Mouse (Mus musculus): ENCODE data around the gene Gm5127. TPM values are rescaled to one million over a fixed set of nuclear protein-coding genes. Genes with fewer than 3 reads are reported as not detected.

Gene Gm5127
- polyA plus RNA-seq (2014; fragmentation: Nextera tagmentation; extraction: Ambion mirVana): not detected in 2 replicates

DNA sequence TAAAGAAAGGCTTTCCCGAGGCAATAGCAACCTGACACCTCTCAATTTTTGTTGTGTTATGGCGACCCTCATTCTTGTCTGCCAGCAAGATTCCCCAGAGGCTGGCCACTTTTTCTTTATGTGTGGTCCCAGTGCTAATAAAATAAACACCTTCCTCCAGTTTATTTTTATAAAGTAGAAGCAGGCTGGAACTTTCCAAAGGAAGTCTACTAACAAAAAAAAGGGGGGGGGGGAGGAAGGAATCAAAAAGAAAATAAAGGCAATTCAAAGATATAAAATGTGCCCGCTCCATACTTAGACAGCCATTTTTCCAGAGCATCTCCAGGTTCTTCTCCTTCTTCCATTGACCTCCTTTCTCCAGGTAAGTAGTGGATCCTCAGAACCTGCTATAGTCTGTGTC, at the start of gene Gm5127:
Gene Gm5127 (plus strand): TSS at position 301 of the 400 bp plus-strand sequence.
- no peaks in the 10 kb centered on the region for H3K36me3 ChIP-seq (ENCODE audit: control insufficient read depth, insufficient read depth, low read length)
- WGBS: 45% methylated on average over 3 of the region's 3 CpGs
- no peak for ATAC-seq (ENCODE audit: low read depth)

DNA sequence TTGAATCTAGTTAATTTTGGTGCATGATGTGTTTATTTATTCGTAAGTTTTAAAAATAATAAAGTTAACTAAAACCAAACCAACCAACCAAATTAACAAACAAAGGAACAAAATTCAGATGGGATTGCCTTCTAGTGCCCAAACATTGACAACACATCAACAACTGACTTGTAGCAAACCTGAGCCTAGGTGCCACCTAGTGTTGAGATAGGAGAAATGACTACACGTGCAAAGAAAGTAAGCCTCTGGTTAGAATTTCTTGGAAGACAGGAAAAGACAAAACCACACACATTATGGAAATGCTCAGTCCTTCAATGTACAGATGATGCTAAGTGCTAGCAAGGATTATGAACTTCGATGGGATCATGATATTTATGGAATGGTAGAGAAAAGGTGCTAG, 46.6 kb upstream of the Gm5127 start:
- Histone ChIP-seq H3K9ac (replicated peaks; ENCODE audit: low read depth, low read length) (no peak overlapping the region), H3K9me3 (ENCODE audit: control insufficient read depth, low read length) (no peaks in the 10 kb centered on the region), H3K4me2 (ENCODE audit: low read depth, low read length) (no peak overlapping the region), H3K4me1 (ENCODE audit: control insufficient read depth, insufficient read depth, low read length) (no peaks in the 10 kb centered on the region), H3K27me3 (ENCODE audit: control insufficient read depth, insufficient read depth, low read length) (no peaks in the 10 kb centered on the region), H3K4me3 (ENCODE audit: low read depth, low read length) (no peak overlapping the region), H3K27ac (ENCODE audit: low read depth, low read length) (no peak overlapping the region), H3K36me3 (ENCODE audit: control insufficient read depth, insufficient read depth, low read length) (no peaks in the 10 kb centered on the region)
- whole genome bisulfite sequencing: 44% methylated on average over 3 of the region's 3 CpGs
- no peak for ATAC-seq (ENCODE audit: low read depth)

More for the DNA sequence above, at the start of gene Gm5127:
- Histone ChIP-seq H3K4me3 (ENCODE audit: low read depth, low read length) (no peak within 1 kb of the TSS), H3K9me3 (ENCODE audit: control insufficient read depth, low read length) (no peaks in the 10 kb centered on the region), H3K27ac (ENCODE audit: low read depth, low read length) (no peak within 1 kb of the TSS), H3K27me3 (ENCODE audit: control insufficient read depth, insufficient read depth, low read length) (no peaks in the 10 kb centered on the region), H3K4me2 (ENCODE audit: low read depth, low read length) (no peak within 1 kb of the TSS), H3K4me1 (ENCODE audit: control insufficient read depth, insufficient read depth, low read length) (no peaks in the 10 kb centered on the region), H3K9ac (replicated peaks; ENCODE audit: low read depth, low read length) (no peak within 1 kb of the TSS)

DNA sequence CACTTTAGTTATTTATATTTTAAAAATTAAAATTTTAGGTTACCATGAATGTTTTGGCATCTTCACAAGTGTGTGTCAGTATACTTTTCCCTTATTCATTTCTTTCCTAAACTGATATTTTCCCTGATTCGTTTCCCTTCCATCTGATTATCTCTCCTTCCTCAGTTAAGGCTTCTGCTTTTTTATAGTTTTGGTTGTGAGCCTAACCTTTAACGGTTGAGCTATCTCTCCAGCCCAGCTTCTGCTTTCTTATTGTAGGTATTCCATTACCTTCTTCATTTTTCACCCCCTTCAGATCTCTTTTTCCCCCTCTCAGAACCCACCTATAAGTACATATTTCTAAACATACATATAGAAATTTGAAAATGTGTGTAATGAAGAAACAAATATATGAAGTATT, 27.5 kb upstream of the Gm5127 start:
- Histone ChIP-seq H3K4me2 (ENCODE audit: low read depth, low read length) (no peak overlapping the region), H3K9ac (replicated peaks; ENCODE audit: low read depth, low read length) (no peak overlapping the region), H3K4me3 (ENCODE audit: low read depth, low read length) (no peak overlapping the region), H3K36me3 (ENCODE audit: control insufficient read depth, insufficient read depth, low read length) (no peaks in the 10 kb centered on the region), H3K27ac (ENCODE audit: low read depth, low read length) (no peak overlapping the region), H3K4me1 (ENCODE audit: control insufficient read depth, insufficient read depth, low read length) (no peaks in the 10 kb centered on the region), H3K27me3 (ENCODE audit: control insufficient read depth, insufficient read depth, low read length) (no peaks in the 10 kb centered on the region), H3K9me3 (ENCODE audit: control insufficient read depth, low read length) (no peaks in the 10 kb centered on the region)
- WGBS: 83% methylated on average over 2 of the region's 2 CpGs
- no peak for ATAC-seq (ENCODE audit: low read depth)

DNA sequence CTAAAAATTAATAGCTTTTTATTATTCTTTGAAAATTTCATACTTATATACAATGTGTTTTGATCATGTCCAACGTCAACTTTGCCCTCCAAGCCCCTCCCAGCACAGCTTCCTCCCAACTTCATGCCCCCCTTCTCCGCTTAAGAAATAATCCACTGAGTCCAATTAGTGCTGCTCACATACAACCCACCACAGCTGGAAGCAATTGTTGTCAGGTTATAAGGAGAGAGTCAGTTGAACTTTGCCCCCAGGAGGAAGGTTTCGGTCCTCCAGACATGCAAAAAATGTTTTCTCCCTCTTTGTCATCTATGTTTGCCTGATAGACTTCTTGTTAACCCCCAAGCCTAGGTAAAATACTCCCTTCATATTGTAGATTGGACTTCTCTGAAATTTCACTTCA, 4.0 kb upstream of the Gm5127 start:
- Histone ChIP-seq H3K9ac (replicated peaks; ENCODE audit: low read depth, low read length) (no peak overlapping the region), H3K36me3 (ENCODE audit: control insufficient read depth, insufficient read depth, low read length) (no peaks in the 10 kb centered on the region), H3K27me3 (ENCODE audit: control insufficient read depth, insufficient read depth, low read length) (no peaks in the 10 kb centered on the region), H3K4me3 (ENCODE audit: low read depth, low read length) (no peak overlapping the region), H3K4me1 (ENCODE audit: control insufficient read depth, insufficient read depth, low read length) (no peaks in the 10 kb centered on the region), H3K27ac (ENCODE audit: low read depth, low read length) (no peak overlapping the region), H3K4me2 (ENCODE audit: low read depth, low read length) (no peak overlapping the region), H3K9me3 (ENCODE audit: control insufficient read depth, low read length) (no peaks in the 10 kb centered on the region)
- WGBS: 43% methylated on average over 3 of the region's 3 CpGs
- no peak for ATAC-seq (ENCODE audit: low read depth)

DNA sequence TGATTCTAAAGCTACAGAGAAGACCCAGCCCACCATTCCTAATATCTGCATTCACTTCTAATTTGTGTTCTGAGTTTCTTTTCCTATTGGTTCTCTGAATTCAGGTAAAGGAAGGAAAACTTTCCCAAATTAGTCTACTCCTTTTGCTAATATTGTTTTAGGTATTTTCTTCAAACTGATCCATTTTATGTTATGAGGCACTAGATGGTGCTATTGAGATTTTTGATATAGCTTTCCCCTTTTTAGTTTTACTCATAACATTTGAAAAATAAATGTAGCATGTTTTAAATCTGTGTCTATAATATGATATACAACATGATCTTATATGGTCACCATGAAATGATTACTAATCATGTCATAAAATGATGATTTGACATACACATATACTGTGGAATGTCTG, 2.6 kb upstream of the Gm5127 start:
- Histone ChIP-seq H3K4me3 (ENCODE audit: low read depth, low read length) (no peak overlapping the region), H3K27me3 (ENCODE audit: control insufficient read depth, insufficient read depth, low read length) (no peaks in the 10 kb centered on the region), H3K9ac (replicated peaks; ENCODE audit: low read depth, low read length) (no peak overlapping the region), H3K36me3 (ENCODE audit: control insufficient read depth, insufficient read depth, low read length) (no peaks in the 10 kb centered on the region), H3K4me2 (ENCODE audit: low read depth, low read length) (no peak overlapping the region), H3K9me3 (ENCODE audit: control insufficient read depth, low read length) (no peaks in the 10 kb centered on the region), H3K4me1 (ENCODE audit: control insufficient read depth, insufficient read depth, low read length) (no peaks in the 10 kb centered on the region), H3K27ac (ENCODE audit: low read depth, low read length) (no peak overlapping the region)
- ATAC-seq (ENCODE audit: low read depth): no peak

DNA sequence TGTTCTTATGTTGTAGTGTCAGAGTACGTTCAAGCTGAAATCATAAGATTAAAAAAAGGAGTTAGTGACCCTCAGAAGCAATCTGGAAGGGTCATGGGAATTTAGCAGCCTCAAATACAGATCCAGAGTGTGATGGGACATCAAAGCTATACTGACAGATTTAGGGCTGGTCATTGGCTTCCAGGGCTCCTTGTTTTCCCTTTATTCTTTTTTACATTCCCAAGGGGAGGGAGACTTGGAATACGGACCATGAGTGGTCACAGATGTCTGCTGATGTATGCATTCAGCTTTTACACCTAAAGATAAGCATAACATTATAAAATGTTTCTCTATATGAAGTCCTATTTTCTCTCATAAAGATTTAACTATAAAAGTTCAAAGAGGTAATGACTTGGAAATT, 789 bp upstream of the Gm5127 start:
- no peaks in the 10 kb centered on the region for H3K27me3 ChIP-seq (ENCODE audit: control insufficient read depth, insufficient read depth, low read length)

DNA sequence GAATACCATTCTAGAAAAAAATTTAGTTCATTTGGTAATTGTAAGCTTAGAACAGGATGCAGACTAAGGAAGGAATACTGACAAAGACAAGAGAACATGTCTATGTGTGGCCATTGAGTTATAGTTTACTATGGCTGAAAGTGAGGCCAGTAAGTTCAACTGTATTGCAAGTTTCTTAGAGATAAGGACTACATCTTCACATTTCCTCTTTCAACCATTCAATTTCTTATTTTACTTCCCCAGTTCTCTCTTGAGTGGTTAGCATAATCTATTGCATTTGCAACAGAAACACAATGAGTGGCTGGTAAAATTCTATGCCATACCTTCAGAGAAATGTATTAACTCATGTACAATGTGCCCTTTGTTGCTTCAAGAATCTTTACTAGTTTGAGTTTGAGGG, 10.9 kb downstream of the Gm5127 start:
- no peaks in the 10 kb centered on the region for H3K36me3 ChIP-seq (ENCODE audit: control insufficient read depth, insufficient read depth, low read length)
- no peak overlapping the region for H3K9ac ChIP-seq (replicated peaks; ENCODE audit: low read depth, low read length)
- H3K27ac ChIP-seq (ENCODE audit: low read depth, low read length): no peak overlapping the region
- no peak overlapping the region for H3K4me3 ChIP-seq (ENCODE audit: low read depth, low read length)
- H3K9me3 ChIP-seq (ENCODE audit: control insufficient read depth, low read length): no peaks in the 10 kb centered on the region
- H3K27me3 ChIP-seq (ENCODE audit: control insufficient read depth, insufficient read depth, low read length): no peaks in the 10 kb centered on the region
- no peak overlapping the region for H3K4me2 ChIP-seq (ENCODE audit: low read depth, low read length)
- H3K4me1 ChIP-seq (ENCODE audit: control insufficient read depth, insufficient read depth, low read length): no peaks in the 10 kb centered on the region
- ATAC-seq (ENCODE audit: low read depth): no peak

More for the DNA sequence above, 789 bp upstream of the Gm5127 start:
- no peak overlapping the region for H3K9ac ChIP-seq (replicated peaks; ENCODE audit: low read depth, low read length)
- no peak overlapping the region for H3K4me2 ChIP-seq (ENCODE audit: low read depth, low read length)
- no peaks in the 10 kb centered on the region for H3K9me3 ChIP-seq (ENCODE audit: control insufficient read depth, low read length)
- no peak for ATAC-seq (ENCODE audit: low read depth)
- no peaks in the 10 kb centered on the region for H3K4me1 ChIP-seq (ENCODE audit: control insufficient read depth, insufficient read depth, low read length)
- no peak overlapping the region for H3K27ac ChIP-seq (ENCODE audit: low read depth, low read length)
- H3K4me3 ChIP-seq (ENCODE audit: low read depth, low read length): no peak overlapping the region
- no peaks in the 10 kb centered on the region for H3K36me3 ChIP-seq (ENCODE audit: control insufficient read depth, insufficient read depth, low read length)
- 17% methylated on average over 2 of the region's 2 CpGs for WGBS

DNA sequence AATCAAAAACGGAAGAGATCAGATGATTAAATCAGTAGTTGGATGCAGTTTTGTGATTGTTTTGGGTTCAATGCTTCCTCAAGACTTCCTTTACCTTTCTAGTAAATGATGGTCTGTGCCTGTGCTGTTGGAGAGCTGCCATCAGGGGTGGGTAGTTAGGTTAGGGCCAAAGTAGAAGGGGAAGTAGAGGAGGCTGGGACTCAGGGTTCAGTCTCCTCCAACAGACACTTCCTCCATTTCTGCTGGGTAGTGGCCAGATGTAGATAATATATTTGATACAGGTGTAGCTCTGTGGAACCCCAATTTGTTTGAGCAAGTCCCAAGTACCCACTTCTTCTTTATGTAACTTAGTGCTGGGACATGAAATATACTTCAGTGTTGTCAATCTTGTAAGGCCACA, 12.9 kb downstream of the Gm5127 start:
- no peaks in the 10 kb centered on the region for H3K4me1 ChIP-seq (ENCODE audit: control insufficient read depth, insufficient read depth, low read length)
- H3K27me3 ChIP-seq (ENCODE audit: control insufficient read depth, insufficient read depth, low read length): no peaks in the 10 kb centered on the region
- H3K4me2 ChIP-seq (ENCODE audit: low read depth, low read length): no peak overlapping the region
- no peak overlapping the region for H3K27ac ChIP-seq (ENCODE audit: low read depth, low read length)
- H3K36me3 ChIP-seq (ENCODE audit: control insufficient read depth, insufficient read depth, low read length): no peaks in the 10 kb centered on the region
- no peak for ATAC-seq (ENCODE audit: low read depth)
- no peaks in the 10 kb centered on the region for H3K9me3 ChIP-seq (ENCODE audit: control insufficient read depth, low read length)
- WGBS: 94% methylated on average over 1 of the region's 1 CpGs
- H3K4me3 ChIP-seq (ENCODE audit: low read depth, low read length): no peak overlapping the region
- no peak overlapping the region for H3K9ac ChIP-seq (replicated peaks; ENCODE audit: low read depth, low read length)

DNA sequence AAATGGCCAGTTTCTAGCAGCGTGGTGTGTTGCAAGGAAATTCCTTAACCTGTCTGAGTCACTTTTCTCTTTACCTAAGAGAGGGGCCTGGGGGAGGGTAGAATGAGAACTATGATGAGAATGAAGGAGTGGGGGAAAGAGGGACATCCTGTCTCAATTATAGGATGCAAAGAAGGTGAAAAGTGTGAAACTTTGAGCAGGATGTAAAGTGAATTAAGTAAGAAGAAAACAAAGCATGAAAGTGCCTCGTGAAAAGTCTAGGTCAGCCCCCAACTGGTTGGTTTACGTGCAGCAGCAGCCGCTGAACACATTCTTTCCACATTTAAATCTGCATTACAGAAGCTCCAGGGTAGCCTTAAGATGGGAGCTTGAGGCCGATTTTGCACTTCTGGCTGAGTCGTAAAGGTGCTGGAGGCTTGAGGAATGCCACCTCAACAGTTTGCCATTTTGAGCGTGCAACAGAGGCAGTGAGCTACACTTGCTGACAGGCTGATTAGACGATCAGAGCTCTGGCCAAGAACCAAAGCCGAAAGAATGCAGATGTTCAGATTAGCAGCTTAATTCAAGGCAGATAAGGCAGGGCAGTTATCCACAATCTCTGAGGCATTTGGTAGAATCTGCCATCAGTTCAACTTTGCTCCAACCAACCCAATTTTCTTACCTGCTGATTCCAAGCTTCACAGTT, 19.7 kb downstream of the Gm5127 start:
- Histone ChIP-seq H3K27ac (ENCODE audit: low read depth, low read length) (no peak overlapping the region), H3K4me2 (ENCODE audit: low read depth, low read length) (no peak overlapping the region), H3K9me3 (ENCODE audit: control insufficient read depth, low read length) (no peaks in the 10 kb centered on the region), H3K9ac (replicated peaks; ENCODE audit: low read depth, low read length) (no peak overlapping the region), H3K27me3 (ENCODE audit: control insufficient read depth, insufficient read depth, low read length) (no peaks in the 10 kb centered on the region), H3K4me1 (ENCODE audit: control insufficient read depth, insufficient read depth, low read length) (no peaks in the 10 kb centered on the region), H3K4me3 (ENCODE audit: low read depth, low read length) (no peak overlapping the region), H3K36me3 (ENCODE audit: control insufficient read depth, insufficient read depth, low read length) (no peaks in the 10 kb centered on the region)
- ATAC-seq (ENCODE audit: low read depth): no peak
- WGBS: 21% methylated on average over 9 of the region's 9 CpGs

Data from neural tube, embryonic 14.5 days (tissue).